In the genomic region with DNA sequence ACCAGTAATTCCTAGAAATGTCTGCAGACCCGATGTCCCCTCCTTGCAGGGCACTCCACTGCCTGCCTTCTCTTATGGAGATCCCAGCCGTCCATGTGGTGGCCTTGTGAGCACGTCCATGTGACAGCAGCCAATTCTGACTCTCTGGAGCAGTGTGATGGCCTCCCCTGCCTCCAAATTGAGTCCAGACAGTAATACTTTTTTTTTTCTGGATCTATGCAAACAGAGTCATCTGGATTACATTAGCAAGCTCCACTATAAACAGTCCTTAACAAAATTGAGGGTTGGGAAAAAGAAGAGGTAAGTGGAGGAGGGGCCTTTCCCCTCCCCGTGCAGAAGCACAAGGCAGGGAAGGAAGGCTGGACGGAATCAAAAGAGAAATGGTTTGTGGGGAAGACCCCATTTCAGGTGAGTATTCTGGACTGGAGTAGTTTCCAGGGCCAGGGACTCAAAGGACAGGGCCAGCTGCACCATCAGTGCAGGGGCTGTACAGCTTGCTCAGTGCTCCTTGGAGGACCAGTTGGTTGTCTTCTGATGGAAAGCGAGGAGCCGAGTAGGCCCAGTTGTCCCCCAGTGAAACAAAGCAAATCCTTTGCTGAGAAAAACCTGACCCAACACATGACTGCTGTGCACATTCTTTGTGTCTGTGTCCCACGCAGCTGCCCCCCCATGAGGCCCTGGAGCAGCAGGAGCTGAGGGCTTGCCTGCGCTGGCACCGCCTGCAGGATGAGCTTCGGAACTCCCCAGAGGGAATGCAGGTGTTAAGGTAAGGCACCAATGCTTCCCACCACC, we compare ENCODE assay signal across 11 mouse cellular contexts.
A peak's percentile ranks its signal among the peaks of the same experiment; 100 is the strongest.
DNase-seq lines count a peak whose midpoint lies in the region; ATAC-seq lines count a peak whose summit lies in the region.
"Had no signal": no experiment of that assay in that cellular context is flagged by ENCODE, and none has a peak within 500 bp of the region (broad histone marks: within the 10 kb centered on the region; RNA-seq: fewer than 3 reads in every experiment).

No protein-coding gene starts in this region.

- H3K27me3 ChIP-seq in forebrain, embryonic 12.5 days, result 0 out of 2 replicates have a peak, but pooled peaks cover 5% of the 10 kb centered on the region
- H3K27me3 ChIP-seq in forebrain, embryonic 15.5 days, result no peaks in the 10 kb centered on the region
- H3K27me3 ChIP-seq in midbrain, embryonic 11.5 days (ENCODE audit: control insufficient read depth, insufficient read depth, low read length), result no peaks in the 10 kb centered on the region
- H3K27me3 ChIP-seq in midbrain, embryonic 16.5 days (ENCODE audit: control insufficient read depth, insufficient read depth, low read depth, low read length), result no peaks in the 10 kb centered on the region
- no peaks in the 10 kb centered on the region; the same call in 1 of the 2 replicates for H3K27me3 ChIP-seq in limb, embryonic 10.5 days (ENCODE audit: low read depth, poor library complexity, severe bottlenecking)
- H3K27me3 ChIP-seq in stomach, embryonic 16.5 days (ENCODE audit: control insufficient read depth, insufficient read depth, low read length), result no peaks in the 10 kb centered on the region
- H3K27me3 ChIP-seq: Patski had no signal

- H3K4me3 ChIP-seq in forebrain, embryonic 12.5 days (replicated peaks), result no peak overlapping the region
- no peak overlapping the region for H3K4me3 ChIP-seq in forebrain, embryonic 15.5 days
- H3K4me3 ChIP-seq in midbrain, embryonic 11.5 days (ENCODE audit: low read depth, low read length), result no peak overlapping the region
- no peak overlapping the region for H3K4me3 ChIP-seq in midbrain, embryonic 16.5 days (ENCODE audit: low read depth, low read length)
- H3K4me3 ChIP-seq in limb, embryonic 10.5 days, result peak overlapping the region; percentile 22; the same call in 1 of the 2 replicates
- H3K4me3 ChIP-seq in stomach, embryonic 16.5 days (replicated peaks; ENCODE audit: low read length), result no peak overlapping the region

- no peak; the same call in 1 of the 2 replicates for ATAC-seq in forebrain, embryonic 12.5 days (ENCODE audit: low FRiP score)
- ATAC-seq in forebrain, embryonic 15.5 days (replicated peaks), result no peak
- 0 out of 2 replicates have a peak, but pooled peaks have one; percentile 35 for ATAC-seq in midbrain, embryonic 11.5 days (ENCODE audit: low FRiP score)
- no peak for ATAC-seq in midbrain, embryonic 16.5 days
- ATAC-seq in stomach, embryonic 16.5 days (ENCODE audit: insufficient read depth, low FRiP score), result peak; percentile 76; the same call in 1 of the 2 replicates
- ATAC-seq: Patski had no signal

- H3K27ac ChIP-seq in forebrain, embryonic 12.5 days, result peak overlapping the region; percentile 32
- H3K27ac ChIP-seq in forebrain, embryonic 15.5 days (replicated peaks), result no peak overlapping the region
- no peak overlapping the region for H3K27ac ChIP-seq in midbrain, embryonic 11.5 days (ENCODE audit: low read depth, low read length)
- H3K27ac ChIP-seq in midbrain, embryonic 16.5 days (ENCODE audit: low read length), result no peak overlapping the region
- H3K27ac ChIP-seq in limb, embryonic 10.5 days, result peak overlapping the region; percentile 95
- peak overlapping the region; percentile 40 for H3K27ac ChIP-seq in stomach, embryonic 16.5 days (ENCODE audit: low read length)

- peak; percentile 89 for DNase-seq in midbrain, embryonic 11.5 days (ENCODE audit: low spot score, missing footprints)
- peak; percentile 71 for DNase-seq in limb, embryonic 10.5 days (ENCODE audit: low spot score)
- DNase-seq in adrenal gland, adult (ENCODE audit: inconsistent age in 2 of 2, low spot score in 1 of 2), result no peak
- DNase-seq in adrenal gland, postnatal 4 days (ENCODE audit: low spot score in 2 of 2), result no peak
- DNase-seq: cerebellum, postnatal 36 days; heart, postnatal 36 days had no signal

- no peaks in the 10 kb centered on the region for H3K36me3 ChIP-seq in forebrain, embryonic 12.5 days (replicated peaks)
- H3K36me3 ChIP-seq in forebrain, embryonic 15.5 days, result no peaks in the 10 kb centered on the region
- H3K36me3 ChIP-seq in midbrain, embryonic 11.5 days (ENCODE audit: control insufficient read depth, insufficient read depth, low read length), result no peaks in the 10 kb centered on the region
- no peaks in the 10 kb centered on the region for H3K36me3 ChIP-seq in midbrain, embryonic 16.5 days (ENCODE audit: control insufficient read depth, insufficient read depth, low read length)
- H3K36me3 ChIP-seq in limb, embryonic 10.5 days, result no peaks in the 10 kb centered on the region
- H3K36me3 ChIP-seq in stomach, embryonic 16.5 days (ENCODE audit: control insufficient read depth, insufficient read depth, low read length), result no peaks in the 10 kb centered on the region

- WGBS in forebrain, embryonic 12.5 days, result 63% methylated on average over 11 of the region's 11 CpGs
- 71% methylated on average over 11 of the region's 11 CpGs for WGBS in forebrain, embryonic 15.5 days
- WGBS in midbrain, embryonic 11.5 days, result 62% methylated on average over 11 of the region's 11 CpGs
- WGBS in midbrain, embryonic 16.5 days, result 52% methylated on average over 11 of the region's 11 CpGs
- WGBS in limb, embryonic 10.5 days, result 45% methylated on average over 11 of the region's 11 CpGs
- WGBS in stomach, embryonic 16.5 days, result 55% methylated on average over 11 of the region's 11 CpGs

- H3K9me3 ChIP-seq in forebrain, embryonic 12.5 days, result no peaks in the 10 kb centered on the region
- no peaks in the 10 kb centered on the region for H3K9me3 ChIP-seq in forebrain, embryonic 15.5 days
- no peaks in the 10 kb centered on the region for H3K9me3 ChIP-seq in midbrain, embryonic 11.5 days (ENCODE audit: control insufficient read depth, low read length)
- H3K9me3 ChIP-seq in midbrain, embryonic 16.5 days (replicated peaks; ENCODE audit: control insufficient read depth, low read length, poor library complexity, severe bottlenecking), result no peaks in the 10 kb centered on the region
- H3K9me3 ChIP-seq in limb, embryonic 10.5 days (replicated peaks), result no peaks in the 10 kb centered on the region
- H3K9me3 ChIP-seq in stomach, embryonic 16.5 days (replicated peaks; ENCODE audit: control insufficient read depth, low read length), result no peaks in the 10 kb centered on the region

- no peak overlapping the region for H3K4me2 ChIP-seq in forebrain, embryonic 12.5 days
- no peak overlapping the region for H3K4me2 ChIP-seq in forebrain, embryonic 15.5 days (replicated peaks)
- no peak overlapping the region for H3K4me2 ChIP-seq in midbrain, embryonic 11.5 days
- H3K4me2 ChIP-seq in midbrain, embryonic 16.5 days (ENCODE audit: low read length), result no peak overlapping the region
- no peak overlapping the region for H3K4me2 ChIP-seq in stomach, embryonic 16.5 days (ENCODE audit: low read depth, low read length)

- peaks cover 20% of the 10 kb centered on the region for H3K4me1 ChIP-seq in forebrain, embryonic 12.5 days
- peaks cover 7% of the 10 kb centered on the region; the same call in 1 of the 2 replicates for H3K4me1 ChIP-seq in forebrain, embryonic 15.5 days
- H3K4me1 ChIP-seq in midbrain, embryonic 11.5 days (ENCODE audit: control insufficient read depth, insufficient read depth, low read length), result peaks cover 10% of the 10 kb centered on the region
- no peaks in the 10 kb centered on the region for H3K4me1 ChIP-seq in midbrain, embryonic 16.5 days (ENCODE audit: control insufficient read depth, insufficient read depth, low read length)
- peaks cover 48% of the 10 kb centered on the region for H3K4me1 ChIP-seq in limb, embryonic 10.5 days
- H3K4me1 ChIP-seq in stomach, embryonic 16.5 days (ENCODE audit: control insufficient read depth, insufficient read depth, low read length), result no peaks in the 10 kb centered on the region

- no peak overlapping the region for H3K9ac ChIP-seq in forebrain, embryonic 12.5 days
- H3K9ac ChIP-seq in forebrain, embryonic 15.5 days (replicated peaks), result no peak overlapping the region
- no peak overlapping the region for H3K9ac ChIP-seq in midbrain, embryonic 11.5 days (ENCODE audit: low read length)
- H3K9ac ChIP-seq in midbrain, embryonic 16.5 days (ENCODE audit: low read depth, low read length), result no peak overlapping the region
- no peak overlapping the region for H3K9ac ChIP-seq in stomach, embryonic 16.5 days (ENCODE audit: low read length)

Comparison
In these comparisons a context has a peak if more than half of its experiments do, and no peak if none do; other contexts are left out.
1. ATAC-seq: peak in midbrain, embryonic 11.5 days (single experiment) and stomach, embryonic 16.5 days (single experiment); none in forebrain, embryonic 12.5 days (single experiment), forebrain, embryonic 15.5 days (single experiment) and midbrain, embryonic 16.5 days (single experiment).
2. H3K27ac ChIP-seq: peak in forebrain, embryonic 12.5 days (single experiment), limb, embryonic 10.5 days (single experiment) and stomach, embryonic 16.5 days (single experiment); none in forebrain, embryonic 15.5 days (single experiment), midbrain, embryonic 11.5 days (single experiment) and midbrain, embryonic 16.5 days (single experiment).
3. DNase-seq: peak in midbrain, embryonic 11.5 days (single experiment) and limb, embryonic 10.5 days (single experiment); none in adrenal gland, adult (0 of 2) and adrenal gland, postnatal 4 days (0 of 2).